Mouse (Mus musculus) heart, adult 2 months (tissue): ENCODE results near the gene Fam111a. TPM values are rescaled to one million over a fixed set of nuclear protein-coding genes. Genes with fewer than 3 reads are reported as not detected.

Experiments used
- DNase-seq, 2 experiments: peaks; one replicate each; pipeline ENCODE4 v3.0.0; 2021
- H3K27ac ChIP-seq: fragments of 200-600 bp; 2 replicates; pipeline ENCODE4 v1.8.1; 2022
- H3K27me3 ChIP-seq: fragments of 200-500 bp; 2 replicates; pipeline ENCODE4 v1.6.1; 2012; ENCODE audit warnings: mild to moderate bottlenecking, low read length, inconsistent platforms, mixed read lengths; ENCODE audit not compliant: control insufficient read depth, insufficient read depth
- H3K36me3 ChIP-seq: fragments of 200-500 bp; 2 replicates; pipeline ENCODE4 v1.6.1; 2012; ENCODE audit warnings: low read length, inconsistent platforms; ENCODE audit not compliant: control insufficient read depth, insufficient read depth
- H3K4me1 ChIP-seq: fragments of 200-500 bp; 2 replicates; pipeline ENCODE4 v1.6.1; 2011; ENCODE audit warnings: low read length; ENCODE audit not compliant: control insufficient read depth, insufficient read depth
- H3K4me3 ChIP-seq: fragments of 200-600 bp; 2 replicates; pipeline ENCODE4 v1.8.1; 2022
- H3K79me2 ChIP-seq: fragments of 200-500 bp; replicated peaks from 2 replicates; pipeline ENCODE4 v1.6.1; 2012; ENCODE audit warnings: mild to moderate bottlenecking, inconsistent platforms, low read length, moderate library complexity, mixed read lengths; ENCODE audit not compliant: control insufficient read depth, insufficient read depth
- H3K9ac ChIP-seq: fragments of 200-500 bp; 2 replicates; pipeline ENCODE4 v1.6.1; 2012; ENCODE audit warnings: low read depth, mild to moderate bottlenecking, control low read depth, inconsistent platforms, low read length, mixed read lengths
- CTCF ChIP-seq: fragments of 200-600 bp; IDR thresholded peaks from 2 replicates; pipeline ENCODE4 v1.8.1; 2022; ENCODE audit warnings: antibody characterized with exemption, mild to moderate bottlenecking, moderate library complexity
- EP300 ChIP-seq: fragments of 200-500 bp; IDR thresholded peaks from 2 replicates; pipeline ENCODE4 v1.6.1; 2011; ENCODE audit warnings: low read depth, low read length, control low read depth; ENCODE audit not compliant: insufficient read depth
- POLR2A ChIP-seq: fragments of 200-500 bp; IDR thresholded peaks from 2 replicates; pipeline ENCODE4 v1.6.1; 2011; ENCODE audit warnings: mild to moderate bottlenecking, low read depth, low read length, control low read depth; ENCODE audit not compliant: insufficient read depth
- WGBS: fragments of 180-500 bp; shearing (Covaris S2); methylation state at CpG from one replicate; pipeline ENCODE4 v1.1.7; 2018; 5-methylcytosine and 5-hydroxymethylcytosine counted together
- intact Hi-C: fragments of 180-260 bp; cut with DNase I; formaldehyde crosslinking; loops from one replicate; pipeline ENCODE4 v1.15.1; 2025
- polyA plus RNA-seq: library from polyadenylated mRNA; depleted of rRNA; stranded (reverse); fragments of >200 nt; gene quantifications from 2 replicates; pipeline ENCODE4 v1.2.3, GENCODE M21; 2012
- total RNA-seq, 2 experiments: library from RNA; stranded (reverse); gene quantifications; 2 replicates each; pipeline ENCODE4 v1.2.3; 2021

Fam111a gene
- total and polyA plus RNA-seq, 3 experiments, result 1.5 to 4.7 (median 4.4) TPM

DNA sequence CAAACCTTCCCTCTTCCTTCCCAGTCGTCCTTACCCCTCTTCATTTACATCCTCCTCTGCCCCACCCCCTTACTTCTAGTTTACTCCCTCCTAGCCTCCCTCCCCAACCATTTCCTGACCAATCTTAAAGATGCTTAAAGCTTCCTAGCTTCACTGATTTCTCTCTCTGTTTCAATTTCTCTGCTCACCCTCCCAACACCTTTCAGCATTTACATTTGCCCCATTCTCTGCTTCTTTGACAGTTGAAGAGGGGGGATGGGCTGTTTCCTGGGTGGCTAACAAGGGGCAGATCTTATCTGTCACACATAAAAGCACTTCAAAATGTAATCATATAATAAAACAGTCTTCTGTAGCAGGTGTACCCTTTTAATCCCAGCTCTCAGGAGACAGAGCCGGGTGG, 3.9 kb upstream of the Fam111a start:
- no peaks in the 10 kb centered on the region for H3K36me3 ChIP-seq
- intact Hi-C loops, result no loop called here
- TF ChIP-seq CTCF (no peak), POLR2A (no peak)

GRCm38 (mm10) chr19:12549166-12549565, 3.6 kb downstream of the Fam111a start:
- DNase-seq, result peak; percentile 35 to 36
- intact Hi-C loops, result loop anchor here (1.0 kb wide), 1 partner anchor 43 kb away; no protein-coding TSS in a partner anchor

More for the DNA sequence above, 3.9 kb upstream of the Fam111a start:
- peak in 1 of 2 experiments; percentile 9 for DNase-seq
- 33% methylated on average over 2 of the region's 2 CpGs for WGBS
- no peaks in the 10 kb centered on the region for H3K79me2 ChIP-seq
- no peak overlapping the region for H3K27ac ChIP-seq
- H3K27me3 ChIP-seq, result no peaks in the 10 kb centered on the region
- H3K9ac ChIP-seq, result no peak overlapping the region
- no peaks in the 10 kb centered on the region for H3K4me1 ChIP-seq
- H3K4me3 ChIP-seq, result no peak overlapping the region

GRCm38 (mm10) chr19:12550005-12550942, 4.7 kb downstream of the Fam111a start:
- Histone ChIP-seq H3K27ac (no peak overlapping the region), H3K4me3 (no peak overlapping the region), H3K9ac (no peak overlapping the region), H3K79me2 (no peaks in the 10 kb centered on the region), H3K4me1 (no peaks in the 10 kb centered on the region), H3K36me3 (no peaks in the 10 kb centered on the region), H3K27me3 (no peaks in the 10 kb centered on the region)
- TF ChIP-seq CTCF, result no peak
- TF ChIP-seq EP300, result no peak
- TF ChIP-seq POLR2A, result no peak
- no peak for DNase-seq
- WGBS, result 79% methylated on average over 5 of the region's 5 CpGs
- intact Hi-C loops, result no loop called here

More at GRCm38 (mm10) chr19:12549166-12549565, 3.6 kb downstream of the Fam111a start:
- no peaks in the 10 kb centered on the region for H3K27me3 ChIP-seq
- H3K4me1 ChIP-seq, result no peaks in the 10 kb centered on the region
- no peak for TF ChIP-seq EP300
- TF ChIP-seq CTCF, result peak; percentile 76
- TF ChIP-seq POLR2A, result no peak
- H3K27ac ChIP-seq, result no peak overlapping the region
- no peaks in the 10 kb centered on the region for H3K79me2 ChIP-seq
- H3K36me3 ChIP-seq, result no peaks in the 10 kb centered on the region
- H3K4me3 ChIP-seq, result no peak overlapping the region
- 70% methylated on average over 5 of the region's 5 CpGs for WGBS
- H3K9ac ChIP-seq, result no peak overlapping the region

- no peaks in the 10 kb centered on the region for H3K4me1 ChIP-seq
- no peak for DNase-seq
- no peaks in the 10 kb centered on the region for H3K27me3 ChIP-seq
- H3K36me3 ChIP-seq, result no peaks in the 10 kb centered on the region
- no peak for TF ChIP-seq CTCF
- TF ChIP-seq POLR2A, result no peak
- TF ChIP-seq EP300, result no peak
- no peak overlapping the region for H3K27ac ChIP-seq
- WGBS, result 81% methylated on average over 2 of the region's 2 CpGs
- H3K9ac ChIP-seq, result no peak overlapping the region
- H3K4me3 ChIP-seq, result no peak overlapping the region
- no peaks in the 10 kb centered on the region for H3K79me2 ChIP-seq
- intact Hi-C loops, result no loop called here
Observed at GRCm38 (mm10) chr19:12556293-12556692, 10.8 kb downstream of the Fam111a start.

GRCm38 (mm10) chr19:12558219-12558618, 12.7 kb downstream of the Fam111a start:
- H3K79me2 ChIP-seq, result no peaks in the 10 kb centered on the region
- intact Hi-C loops, result no loop called here
- H3K9ac ChIP-seq, result no peak overlapping the region
- H3K4me3 ChIP-seq, result no peak overlapping the region
- H3K4me1 ChIP-seq, result no peaks in the 10 kb centered on the region
- no peak overlapping the region for H3K27ac ChIP-seq
- DNase-seq, result no peak
- H3K36me3 ChIP-seq, result no peaks in the 10 kb centered on the region
- WGBS, result 77% methylated on average over 4 of the region's 4 CpGs
- TF ChIP-seq CTCF (no peak), EP300 (no peak), POLR2A (no peak)
- no peaks in the 10 kb centered on the region for H3K27me3 ChIP-seq

GRCm38 (mm10) chr19:12564197-12564596, 18.7 kb downstream of the Fam111a start:
- Histone ChIP-seq H3K27me3 (no peaks in the 10 kb centered on the region), H3K36me3 (no peaks in the 10 kb centered on the region), H3K4me3 (no peak overlapping the region), H3K79me2 (no peaks in the 10 kb centered on the region), H3K4me1 (no peaks in the 10 kb centered on the region), H3K27ac (no peak overlapping the region), H3K9ac (no peak overlapping the region)
- no peak for DNase-seq
- TF ChIP-seq CTCF, result no peak
- TF ChIP-seq EP300, result no peak
- no peak for TF ChIP-seq POLR2A
- intact Hi-C loops, result no loop called here
